Mouse (Mus musculus): ENCODE results near the gene Itga1.

DNA sequence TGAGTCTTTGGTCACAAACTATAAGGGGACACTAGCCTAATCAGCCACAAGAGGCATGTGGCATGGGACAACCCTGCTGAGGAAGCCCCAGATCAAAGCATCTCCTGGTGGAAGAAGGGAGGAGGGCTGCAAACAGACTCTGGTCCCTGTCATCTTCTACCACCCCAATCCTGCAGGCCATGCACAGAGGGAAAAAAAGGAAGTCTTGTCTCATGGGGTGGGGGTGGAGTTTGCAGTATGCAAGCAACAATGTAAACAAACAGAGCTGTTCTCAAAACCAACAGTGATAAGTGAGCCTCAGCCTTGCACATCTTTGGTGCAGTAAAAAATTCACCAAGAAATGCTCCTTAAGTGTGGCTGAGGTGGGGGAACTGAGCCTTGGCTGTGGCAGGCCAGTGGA is 147.2 kb downstream of the Itga1 start:
- TF ChIP-seq POLR2A (IDR thresholded peaks at IDR 0.05; ENCODE audit: control insufficient read depth, low read depth, low read length) (no peak), CTCF (IDR thresholded peaks at IDR 0.05; ENCODE audit: control insufficient read depth, insufficient read depth, insufficient replicate concordance, low read depth, low read length) (no peak)

All from testis, adult 2 months (tissue).